Mouse (Mus musculus): ENCODE results near the gene Efcab5.
"Not testable (repeated sequence)": the region's sequence is repeated elsewhere in the genome, so short reads cannot be mapped to it uniquely, and the experiment has no call there.

GRCm38 (mm10) chr11:77077331-77077730 lies 111.4 kb downstream of the Efcab5 start:
- not testable (repeated sequence) for TF ChIP-seq POLR2A (IDR thresholded peaks at IDR 0.05; ENCODE audit: control insufficient read depth, extremely low read depth, insufficient read depth, low read length, poor library complexity); CTCF (IDR thresholded peaks at IDR 0.05; ENCODE audit: borderline replicate concordance, control insufficient read depth, extremely low read depth, insufficient read depth, low read length, poor library complexity)
